Mouse (Mus musculus): ENCODE measurements around the gene Tmed10. TPM values are rescaled to one million over a fixed set of nuclear protein-coding genes. Genes with fewer than 3 reads are reported as not detected.

Gene Tmed10
- polyA plus RNA-seq, 1 experiment = 59.6 TPM

DNA sequence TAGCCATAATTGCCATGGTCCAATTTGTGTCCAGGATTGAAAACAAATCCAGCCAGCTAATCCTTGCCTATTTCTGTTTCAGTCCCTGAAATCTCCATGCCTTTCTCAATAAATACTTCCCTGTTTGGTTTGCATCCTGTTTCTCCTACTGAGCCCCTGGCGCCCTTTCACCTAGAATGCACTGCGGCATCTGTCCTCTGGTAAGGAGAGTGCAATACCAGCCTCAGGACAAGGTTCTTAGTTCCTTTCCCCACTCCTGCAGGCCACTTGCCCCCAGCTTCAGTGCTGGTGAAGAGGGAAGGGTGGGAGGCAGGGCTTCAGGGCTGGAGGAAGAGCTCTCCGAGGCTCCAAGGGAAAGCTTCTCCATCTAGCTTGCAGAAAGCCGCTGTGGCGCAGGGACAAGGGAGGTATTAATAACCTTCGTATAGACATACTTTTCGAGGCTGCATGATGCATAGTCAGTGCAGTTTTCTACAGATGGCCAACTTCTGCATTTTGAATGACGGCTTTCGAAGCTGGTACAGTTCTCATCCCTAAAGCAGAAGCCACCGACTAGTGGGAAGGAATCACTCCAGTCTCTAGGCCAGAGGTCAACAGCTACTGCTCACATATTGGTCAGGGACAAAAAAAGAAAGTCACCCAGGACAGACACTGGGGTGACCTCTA lies 10.8 kb upstream of the Tmed10 start:
- H3K4me3 ChIP-seq (replicated peaks; ENCODE audit: control insufficient read depth, low read depth, low read length) = no peak overlapping the region
- TF ChIP-seq POLR2A (IDR thresholded peaks at IDR 0.05; ENCODE audit: borderline replicate concordance, control insufficient read depth, low read depth, low read length) = no peak
- no peak for TF ChIP-seq CTCF (IDR thresholded peaks at IDR 0.05; ENCODE audit: control insufficient read depth, insufficient read depth, low read length)
- H3K4me1 ChIP-seq (ENCODE audit: control insufficient read depth, insufficient read depth, low read length) = peaks cover 2% of the 10 kb centered on the region
- 6% methylated on average over 10 of the region's 10 CpGs for WGBS
- peak overlapping the region; percentile 89 for H3K27ac ChIP-seq (ENCODE audit: control insufficient read depth, insufficient read depth, low read depth, low read length, poor library complexity)

DNA sequence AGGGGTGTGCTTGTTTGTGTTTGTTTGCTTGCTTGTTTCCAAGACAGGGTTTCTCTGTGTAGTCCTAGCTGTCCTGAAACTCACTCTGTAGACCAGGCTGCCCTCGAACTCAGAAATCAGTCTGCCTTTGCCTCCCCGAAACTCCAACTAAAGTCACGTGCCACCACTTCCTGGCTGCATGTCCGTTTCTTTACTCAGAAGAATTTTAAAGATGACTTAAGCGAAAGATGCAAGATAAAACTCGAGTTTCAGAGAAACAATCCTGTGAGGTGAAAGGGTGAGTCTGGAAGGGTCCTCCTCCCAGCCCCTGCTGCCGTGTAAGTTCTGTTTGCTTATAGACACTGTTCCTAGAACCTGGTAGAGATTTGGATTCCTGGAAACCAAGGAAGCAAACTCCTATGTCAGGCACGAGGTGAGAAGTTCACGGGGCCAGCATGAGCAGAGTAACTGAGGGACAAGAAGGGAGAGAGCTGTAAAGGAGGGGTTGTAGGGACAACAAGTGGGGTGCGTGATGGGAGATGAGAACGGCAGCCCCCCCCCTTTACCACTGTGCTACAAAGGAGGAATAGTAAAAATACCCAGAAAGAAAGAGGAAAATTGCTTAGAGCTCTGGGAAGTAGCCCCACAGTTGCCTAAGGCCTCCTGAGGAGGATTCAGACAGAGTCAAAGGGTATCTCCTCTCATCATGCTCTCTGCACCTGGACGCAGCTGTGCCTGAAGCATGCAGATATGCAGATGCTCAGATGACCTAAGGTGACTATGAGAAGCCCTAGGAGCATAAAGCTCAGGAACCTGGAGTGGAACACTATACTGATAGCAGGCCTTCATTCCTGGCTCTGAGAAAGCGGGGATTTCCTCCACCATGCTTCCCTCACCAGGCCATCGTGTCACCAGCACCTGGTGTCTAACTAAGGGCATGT lies 8.4 kb upstream of the Tmed10 start:
- Histone ChIP-seq H3K4me3 (replicated peaks; ENCODE audit: control insufficient read depth, low read depth, low read length) (no peak overlapping the region), H3K4me1 (ENCODE audit: control insufficient read depth, insufficient read depth, low read length) (no peaks in the 10 kb centered on the region; the same call in none of the 2 replicates), H3K27ac (ENCODE audit: control insufficient read depth, insufficient read depth, low read depth, low read length, poor library complexity) (no peak overlapping the region)
- 36% methylated on average over 14 of the region's 14 CpGs for WGBS
- TF ChIP-seq CTCF (IDR thresholded peaks at IDR 0.05; ENCODE audit: control insufficient read depth, insufficient read depth, low read length) (no peak), POLR2A (IDR thresholded peaks at IDR 0.05; ENCODE audit: borderline replicate concordance, control insufficient read depth, low read depth, low read length) (no peak)

DNA sequence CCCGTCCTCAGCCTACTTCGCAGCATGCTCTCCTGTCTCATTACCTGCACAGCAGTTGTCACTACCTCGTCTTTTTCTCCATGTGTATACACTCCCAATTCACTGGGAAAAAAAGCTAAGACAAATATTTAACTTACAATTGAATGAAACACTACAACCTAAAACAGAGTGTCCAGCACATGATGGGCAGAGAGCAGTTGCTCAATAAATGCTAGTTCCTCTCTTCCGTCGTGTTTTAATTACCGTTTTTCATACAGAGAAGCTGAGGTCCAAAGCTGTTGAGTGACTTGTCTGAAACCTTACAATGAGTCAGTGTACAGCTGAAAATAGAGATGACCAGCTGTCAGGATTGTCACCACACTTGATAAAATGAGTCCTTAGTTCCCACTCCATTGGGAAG lies 6.9 kb upstream of the Tmed10 start:
- H3K4me1 ChIP-seq (ENCODE audit: control insufficient read depth, insufficient read depth, low read length) = no peaks in the 10 kb centered on the region; the same call in none of the 2 replicates

DNA sequence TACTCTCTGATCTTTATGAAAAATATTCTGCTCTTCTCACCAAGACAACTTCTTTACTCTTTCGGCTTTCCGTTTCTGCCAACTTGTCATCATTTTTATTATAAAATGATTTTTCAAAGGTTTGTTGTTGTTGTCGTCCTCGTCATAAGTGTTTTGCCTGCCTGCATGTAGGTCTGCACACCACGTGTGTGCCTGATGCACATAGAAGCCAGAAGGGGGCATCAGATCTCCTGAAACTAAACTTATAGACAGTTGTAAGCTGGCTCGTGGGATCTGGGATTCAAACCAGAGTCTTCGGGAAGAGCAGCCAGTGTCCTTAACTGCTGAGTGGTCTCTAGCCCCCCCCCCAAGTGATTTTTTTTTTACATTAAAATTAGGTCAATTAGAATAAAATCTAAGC lies 6.3 kb upstream of the Tmed10 start:
- Histone ChIP-seq H3K4me3 (replicated peaks; ENCODE audit: control insufficient read depth, low read depth, low read length) (no peak overlapping the region), H3K4me1 (ENCODE audit: control insufficient read depth, insufficient read depth, low read length) (no peaks in the 10 kb centered on the region; the same call in none of the 2 replicates), H3K27ac (ENCODE audit: control insufficient read depth, insufficient read depth, low read depth, low read length, poor library complexity) (no peak overlapping the region)
- WGBS = 77% methylated on average over 7 of the region's 7 CpGs
- TF ChIP-seq CTCF (IDR thresholded peaks at IDR 0.05; ENCODE audit: control insufficient read depth, insufficient read depth, low read length) = peak; percentile 33; the same call in 1 of the 2 replicates
- no peak for TF ChIP-seq POLR2A (IDR thresholded peaks at IDR 0.05; ENCODE audit: borderline replicate concordance, control insufficient read depth, low read depth, low read length)

More for the DNA sequence above, 6.9 kb upstream of the Tmed10 start:
- H3K4me3 ChIP-seq (replicated peaks; ENCODE audit: control insufficient read depth, low read depth, low read length) = no peak overlapping the region
- H3K27ac ChIP-seq (ENCODE audit: control insufficient read depth, insufficient read depth, low read depth, low read length, poor library complexity) = peak overlapping the region; percentile 47; the same call in 1 of the 2 replicates
- TF ChIP-seq POLR2A (IDR thresholded peaks at IDR 0.05; ENCODE audit: borderline replicate concordance, control insufficient read depth, low read depth, low read length) = no peak
- TF ChIP-seq CTCF (IDR thresholded peaks at IDR 0.05; ENCODE audit: control insufficient read depth, insufficient read depth, low read length) = no peak
- WGBS = 59% methylated on average over 6 of the region's 6 CpGs

DNA sequence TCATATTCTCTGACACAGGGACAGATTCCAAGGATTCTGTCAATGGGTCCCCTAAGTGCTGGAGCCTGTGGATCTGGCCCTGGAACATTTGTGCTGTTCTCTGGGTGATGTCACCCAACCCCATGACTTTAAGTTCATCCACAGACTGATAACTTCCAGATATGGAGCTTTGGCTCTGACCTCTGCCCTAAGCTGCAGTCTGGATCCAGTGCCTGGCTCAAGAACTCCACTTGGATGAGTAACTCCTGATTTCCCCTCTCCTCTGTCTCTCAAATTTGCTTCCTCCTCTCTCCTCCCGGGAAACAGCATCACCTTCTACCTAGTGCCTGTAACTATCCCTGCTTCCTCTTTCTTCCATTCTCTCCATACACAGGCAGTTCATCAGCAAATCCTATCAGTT lies 5.7 kb upstream of the Tmed10 start:
- TF ChIP-seq POLR2A (IDR thresholded peaks at IDR 0.05; ENCODE audit: borderline replicate concordance, control insufficient read depth, low read depth, low read length) (no peak), CTCF (IDR thresholded peaks at IDR 0.05; ENCODE audit: control insufficient read depth, insufficient read depth, low read length) (no peak)
- no peak overlapping the region for H3K27ac ChIP-seq (ENCODE audit: control insufficient read depth, insufficient read depth, low read depth, low read length, poor library complexity)
- H3K4me3 ChIP-seq (replicated peaks; ENCODE audit: control insufficient read depth, low read depth, low read length) = no peak overlapping the region
- WGBS = 37% methylated on average over 1 of the region's 1 CpGs
- no peaks in the 10 kb centered on the region; the same call in none of the 2 replicates for H3K4me1 ChIP-seq (ENCODE audit: control insufficient read depth, insufficient read depth, low read length)

DNA sequence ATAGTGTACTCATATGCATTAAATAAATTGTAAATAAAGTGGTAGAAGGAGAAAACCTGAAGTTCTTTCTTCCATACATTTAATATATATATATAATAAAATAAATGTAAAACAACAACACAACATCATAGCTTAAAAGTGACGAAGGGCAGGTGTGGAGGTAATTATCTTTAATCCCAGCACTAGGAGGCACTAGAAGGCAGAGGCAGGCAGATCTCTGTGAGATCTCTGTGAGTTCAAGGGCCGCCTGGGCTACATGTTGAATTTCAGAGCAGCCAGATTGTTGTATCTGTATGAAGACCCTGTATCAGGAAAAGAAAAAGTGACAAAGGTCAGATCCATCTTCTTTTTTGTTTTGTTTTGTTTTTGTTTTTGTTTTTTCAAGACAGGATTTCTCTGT lies 3.6 kb upstream of the Tmed10 start:
- H3K4me3 ChIP-seq (replicated peaks; ENCODE audit: control insufficient read depth, low read depth, low read length) = no peak overlapping the region
- 68% methylated on average over 2 of the region's 2 CpGs for WGBS
- no peak overlapping the region for H3K27ac ChIP-seq (ENCODE audit: control insufficient read depth, insufficient read depth, low read depth, low read length, poor library complexity)
- peak; percentile 27; the same call in 1 of the 2 replicates for TF ChIP-seq CTCF (IDR thresholded peaks at IDR 0.05; ENCODE audit: control insufficient read depth, insufficient read depth, low read length)
- TF ChIP-seq POLR2A (IDR thresholded peaks at IDR 0.05; ENCODE audit: borderline replicate concordance, control insufficient read depth, low read depth, low read length) = no peak
- no peaks in the 10 kb centered on the region; the same call in none of the 2 replicates for H3K4me1 ChIP-seq (ENCODE audit: control insufficient read depth, insufficient read depth, low read length)

DNA sequence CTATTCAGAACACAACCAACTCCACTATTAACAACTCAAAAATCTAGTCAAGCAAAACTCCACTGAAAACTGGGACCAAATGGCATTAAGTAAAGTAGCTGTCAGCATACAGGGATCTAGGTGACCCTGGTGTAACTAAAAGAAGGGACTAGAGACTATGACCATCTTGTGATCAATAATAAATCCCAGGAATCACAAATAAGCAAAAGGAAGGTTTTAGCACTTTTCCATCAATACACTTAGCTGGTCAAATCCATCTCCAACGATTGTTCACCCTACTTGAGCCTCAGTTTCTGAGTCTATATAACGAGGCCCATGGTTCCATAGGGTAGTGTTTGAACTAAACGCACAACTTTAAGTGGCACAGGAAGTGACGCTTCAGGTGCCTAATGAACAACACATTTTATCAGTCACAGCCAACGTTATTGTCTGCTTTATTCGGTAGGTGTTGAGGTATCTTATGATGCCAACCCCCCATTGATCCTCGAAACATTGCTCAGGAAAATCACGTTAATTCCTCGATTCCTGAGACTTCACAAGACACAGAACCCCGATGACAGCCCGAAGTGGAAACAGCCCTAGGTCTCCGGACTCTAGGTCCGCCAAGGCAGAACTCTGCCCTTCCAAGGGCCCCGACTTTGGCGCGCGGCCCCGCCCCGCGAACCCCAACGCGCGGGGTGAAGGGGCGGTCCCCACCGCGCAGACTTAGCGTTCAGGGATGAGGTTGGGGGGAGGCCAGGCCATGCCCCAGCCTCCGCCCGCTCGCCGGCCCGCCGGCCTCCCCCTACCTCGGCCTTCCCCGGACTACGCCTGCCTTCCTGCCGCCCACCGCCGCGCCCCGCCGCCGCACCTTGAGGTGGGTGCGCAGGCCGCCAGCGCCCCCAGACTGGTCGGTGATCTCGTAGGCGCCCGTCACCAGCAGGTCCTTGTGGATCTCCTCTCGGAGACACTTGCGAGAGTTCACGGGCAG lies 771 bp downstream of the Tmed10 start:
- under 1% methylated on average over 53 of the region's 53 CpGs for WGBS
- peaks cover 5% of the 10 kb centered on the region for H3K4me1 ChIP-seq (ENCODE audit: control insufficient read depth, insufficient read depth, low read length)
- H3K27ac ChIP-seq (ENCODE audit: control insufficient read depth, insufficient read depth, low read depth, low read length, poor library complexity) = peak overlapping the region; percentile 98
- TF ChIP-seq POLR2A (IDR thresholded peaks at IDR 0.05; ENCODE audit: borderline replicate concordance, control insufficient read depth, low read depth, low read length) = peak; percentile 69; the same call in 1 of the 2 replicates
- no peak for TF ChIP-seq CTCF (IDR thresholded peaks at IDR 0.05; ENCODE audit: control insufficient read depth, insufficient read depth, low read length)
- H3K4me3 ChIP-seq (replicated peaks; ENCODE audit: control insufficient read depth, low read depth, low read length) = peak overlapping the region; percentile 70

All from bone marrow, adult 2 months (tissue).